Mouse (Mus musculus) yolk sac, embryonic 10.5 days (tissue): ENCODE results near the gene Gm3633.
"Not testable (repeated sequence)": the region's sequence is repeated elsewhere in the genome, so short reads cannot be mapped to it uniquely, and the experiment has no call there.

Experiments used
- DNase-seq: peaks from one replicate; pipeline ENCODE4 v3.0.0-alpha.2; 2017; ENCODE audit warnings: low spot score

The Gm3633 gene

DNA sequence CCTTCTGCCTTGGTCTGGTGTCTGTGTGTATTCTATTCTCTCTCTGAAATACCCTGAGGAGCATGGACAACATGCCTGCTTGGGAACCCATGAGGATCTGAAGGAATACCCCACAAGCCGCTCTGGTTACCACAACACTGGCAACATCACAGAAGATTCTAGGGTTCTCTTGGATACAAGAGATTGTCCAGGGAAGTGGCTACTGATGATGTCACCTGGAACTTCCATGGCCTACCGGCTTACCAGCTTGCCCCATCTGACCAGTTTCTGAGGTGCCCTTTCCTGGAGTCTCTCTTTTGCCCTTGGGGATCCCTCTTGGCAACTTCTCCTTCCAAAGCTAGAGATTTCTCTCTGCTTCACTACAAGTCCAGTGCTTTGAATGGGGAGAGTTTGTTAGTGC lies at the start of gene Gm3633:
Gm3633 (minus strand) TSS at position 101 of the 400 bp plus-strand sequence.
- not testable (repeated sequence) for DNase-seq

DNA sequence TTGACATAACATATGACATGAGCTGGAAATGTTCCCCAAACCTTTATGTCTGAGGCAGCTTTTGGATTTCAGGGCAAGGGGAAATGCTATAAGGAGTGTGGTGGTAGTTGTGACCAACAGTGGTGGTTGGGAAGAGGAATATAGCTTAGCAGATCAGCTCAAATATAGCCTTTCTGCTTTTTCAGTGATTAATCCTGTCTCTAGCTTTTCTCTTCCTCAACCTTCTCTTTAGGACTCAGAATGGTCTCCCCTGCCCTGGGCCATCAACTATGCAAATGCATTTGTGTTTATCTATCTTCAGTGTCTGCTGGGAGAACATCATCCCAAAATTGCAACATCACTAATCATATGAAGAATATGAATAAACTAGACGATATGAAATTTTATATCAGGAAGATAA lies 13.9 kb upstream of the Gm3633 start, which contains the start of gene Gm10378:
Gm10378 (plus strand) TSS at position 301 of the 400 bp plus-strand sequence.
- not testable (repeated sequence) for DNase-seq

DNA sequence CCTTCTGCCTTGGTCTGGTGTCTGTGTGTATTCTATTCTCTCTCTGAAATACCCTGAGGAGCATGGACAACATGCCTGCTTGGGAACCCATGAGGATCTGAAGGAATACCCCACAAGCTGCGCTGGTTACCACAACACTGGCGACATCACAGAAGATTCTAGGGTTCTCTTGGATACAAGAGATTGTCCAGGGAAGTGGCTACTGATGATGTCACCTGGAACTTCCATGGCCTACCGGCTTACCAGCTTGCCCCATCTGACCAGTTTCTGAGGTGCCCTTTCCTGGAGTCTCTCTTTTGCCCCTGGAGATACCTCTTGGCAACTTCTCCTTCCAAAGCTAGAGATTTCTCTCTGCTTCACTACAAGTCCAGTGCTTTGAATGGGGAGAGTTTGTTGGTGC lies 41.9 kb downstream of the Gm3633 start, which contains the start of gene Gm17124:
Gm17124 (minus strand) TSS at position 101 of the 400 bp plus-strand sequence.
- not testable (repeated sequence) for DNase-seq
